Mouse (Mus musculus) neural tube, embryonic 15.5 days (tissue): Measurements from ENCODE around the gene Cryba1. TPM values are rescaled to one million over a fixed set of nuclear protein-coding genes. Genes with fewer than 3 reads are reported as not detected.
"Not testable (repeated sequence)": the region's sequence is repeated elsewhere in the genome, so short reads cannot be mapped to it uniquely, and the experiment has no call there.

Experiments
- ATAC-seq: fragments of 200-750 bp; cut with Nextera tagmentation; 2 replicates; pipeline ENCODE4 v1.8.0; 2017; ENCODE audit warnings: mild to moderate bottlenecking, moderate TSS enrichment, moderate library complexity; ENCODE audit not compliant: low FRiP score
- H3K27ac ChIP-seq: fragments of 300-500 bp; sonication (generic); replicated peaks from 2 replicates; pipeline ENCODE4 v1.5.1; 2015; ENCODE audit warnings: mild to moderate bottlenecking, inconsistent platforms
- H3K27me3 ChIP-seq: fragments of 300-500 bp; sonication (generic); replicated peaks from 2 replicates; pipeline ENCODE4 v1.6.1; 2015; ENCODE audit warnings: inconsistent platforms
- H3K36me3 ChIP-seq: fragments of 300-500 bp; sonication (generic); 2 replicates; pipeline ENCODE4 v1.6.1; 2015; ENCODE audit warnings: inconsistent platforms
- H3K4me1 ChIP-seq: fragments of 300-500 bp; sonication (generic); 2 replicates; pipeline ENCODE4 v1.6.1; 2015; ENCODE audit warnings: inconsistent platforms
- H3K4me2 ChIP-seq: fragments of 300-500 bp; sonication (generic); 2 replicates; pipeline ENCODE4 v1.6.1; 2015; ENCODE audit warnings: inconsistent platforms, mild to moderate bottlenecking, moderate library complexity
- H3K4me3 ChIP-seq: fragments of 300-500 bp; sonication (generic); replicated peaks from 2 replicates; pipeline ENCODE4 v1.5.1; 2015; ENCODE audit warnings: mild to moderate bottlenecking, inconsistent platforms
- H3K9ac ChIP-seq: fragments of 300-500 bp; sonication (generic); replicated peaks from 2 replicates; pipeline ENCODE4 v1.6.1; 2015; ENCODE audit warnings: mild to moderate bottlenecking, inconsistent platforms
- H3K9me3 ChIP-seq: fragments of 300-500 bp; sonication (generic); replicated peaks from 2 replicates; pipeline ENCODE4 v1.6.1; 2016; ENCODE audit warnings: inconsistent platforms
- WGBS: fragments of 180-500 bp; shearing (Covaris S2); methylation state at CpG from one replicate; pipeline ENCODE4 v1.1.7; 2015; ENCODE audit warnings: mixed read lengths; 5-methylcytosine and 5-hydroxymethylcytosine counted together
- polyA plus RNA-seq: library from polyadenylated mRNA; unstranded; fragments of >200 nt; fragmentation: Nextera tagmentation; extraction: Ambion mirVana; gene quantifications from 2 replicates; pipeline ENCODE4 v1.2.1, GENCODE M21; 2015

Cryba1 gene
- polyA plus RNA-seq, 1 experiment from 2014 or later = 0.61 TPM

- Histone ChIP-seq H3K9ac (no peak overlapping the region), H3K4me1 (no peaks in the 10 kb centered on the region), H3K36me3 (no peaks in the 10 kb centered on the region), H3K9me3 (no peaks in the 10 kb centered on the region), H3K27ac (no peak overlapping the region), H3K4me2 (no peak overlapping the region), H3K27me3 (no peaks in the 10 kb centered on the region), H3K4me3 (no peak overlapping the region)
- WGBS = 76% methylated on average over 3 of the region's 3 CpGs
- no peak for ATAC-seq
Observed at GRCm38 (mm10) chr11:77753469-77753868, 28.4 kb upstream of the Cryba1 start.

- no peaks in the 10 kb centered on the region for H3K9me3 ChIP-seq
- H3K9ac ChIP-seq = no peak overlapping the region
- no peaks in the 10 kb centered on the region for H3K27me3 ChIP-seq
- no peak overlapping the region for H3K4me3 ChIP-seq
- no peak overlapping the region for H3K4me2 ChIP-seq
- H3K27ac ChIP-seq = no peak overlapping the region
- H3K36me3 ChIP-seq = no peaks in the 10 kb centered on the region
- ATAC-seq = no peak
- WGBS = 86% methylated on average over 5 of the region's 5 CpGs
- H3K4me1 ChIP-seq = no peaks in the 10 kb centered on the region
Observed at GRCm38 (mm10) chr11:77752525-77752924, 27.4 kb upstream of the Cryba1 start.

- no peaks in the 10 kb centered on the region for H3K27me3 ChIP-seq
- H3K9ac ChIP-seq = no peak overlapping the region
- WGBS = 76% methylated on average over 5 of the region's 5 CpGs
- no peaks in the 10 kb centered on the region for H3K9me3 ChIP-seq
- H3K4me2 ChIP-seq = no peak overlapping the region
- no peaks in the 10 kb centered on the region for H3K36me3 ChIP-seq
- no peaks in the 10 kb centered on the region for H3K4me1 ChIP-seq
- ATAC-seq = no peak
- no peak overlapping the region for H3K27ac ChIP-seq
- no peak overlapping the region for H3K4me3 ChIP-seq
Observed at GRCm38 (mm10) chr11:77748996-77749395, 23.9 kb upstream of the Cryba1 start.

GRCm38 (mm10) chr11:77747103-77747502 lies 22.0 kb upstream of the Cryba1 start:
- not testable (repeated sequence) for H3K9me3 ChIP-seq, H3K36me3 ChIP-seq, H3K27me3 ChIP-seq, ATAC-seq, H3K9ac ChIP-seq, H3K27ac ChIP-seq, H3K4me1 ChIP-seq, H3K4me3 ChIP-seq, H3K4me2 ChIP-seq
- WGBS = 98% methylated on average over 14 of the region's 15 CpGs

- no peak for ATAC-seq
- Histone ChIP-seq H3K4me1 (no peaks in the 10 kb centered on the region), H3K4me3 (no peak overlapping the region), H3K27ac (no peak overlapping the region), H3K27me3 (no peaks in the 10 kb centered on the region), H3K36me3 (no peaks in the 10 kb centered on the region), H3K9ac (no peak overlapping the region), H3K9me3 (no peaks in the 10 kb centered on the region), H3K4me2 (no peak overlapping the region)
- 89% methylated on average over 4 of the region's 4 CpGs for WGBS
Observed at GRCm38 (mm10) chr11:77746652-77747051, 21.6 kb upstream of the Cryba1 start.

- no peaks in the 10 kb centered on the region for H3K36me3 ChIP-seq
- H3K9ac ChIP-seq = no peak overlapping the region
- no peaks in the 10 kb centered on the region for H3K9me3 ChIP-seq
- WGBS = 35% methylated on average over 6 of the region's 6 CpGs
- H3K27ac ChIP-seq = no peak overlapping the region
- no peaks in the 10 kb centered on the region for H3K27me3 ChIP-seq
- no peak overlapping the region for H3K4me2 ChIP-seq
- ATAC-seq = no peak
- H3K4me3 ChIP-seq = no peak overlapping the region
- no peaks in the 10 kb centered on the region for H3K4me1 ChIP-seq
Observed at GRCm38 (mm10) chr11:77743966-77744365, 18.9 kb upstream of the Cryba1 start.

- Histone ChIP-seq H3K27ac (no peak overlapping the region), H3K27me3 (no peaks in the 10 kb centered on the region), H3K9me3 (no peaks in the 10 kb centered on the region), H3K9ac (no peak overlapping the region), H3K4me2 (no peak overlapping the region), H3K4me1 (peaks cover 2% of the 10 kb centered on the region; the same call in 1 of the 2 replicates), H3K4me3 (no peak overlapping the region), H3K36me3 (no peaks in the 10 kb centered on the region)
- 50% methylated on average over 7 of the region's 7 CpGs for WGBS
- ATAC-seq = no peak
Observed at GRCm38 (mm10) chr11:77738555-77738954, 13.5 kb upstream of the Cryba1 start.

- no peaks in the 10 kb centered on the region for H3K36me3 ChIP-seq
Observed at GRCm38 (mm10) chr11:77737289-77737688, 12.2 kb upstream of the Cryba1 start.

GRCm38 (mm10) chr11:77728587-77728986 lies 3.5 kb upstream of the Cryba1 start:
- WGBS = 47% methylated on average over 2 of the region's 2 CpGs
- no peak for ATAC-seq
- Histone ChIP-seq H3K4me1 (no peaks in the 10 kb centered on the region), H3K4me2 (no peak overlapping the region), H3K4me3 (no peak overlapping the region), H3K9ac (no peak overlapping the region), H3K27ac (no peak overlapping the region), H3K9me3 (no peaks in the 10 kb centered on the region), H3K27me3 (no peaks in the 10 kb centered on the region), H3K36me3 (no peaks in the 10 kb centered on the region)

More at GRCm38 (mm10) chr11:77737289-77737688, 12.2 kb upstream of the Cryba1 start:
- 2% methylated on average over 6 of the region's 6 CpGs for WGBS
- Histone ChIP-seq H3K4me3 (no peak overlapping the region), H3K27me3 (no peaks in the 10 kb centered on the region), H3K9me3 (no peaks in the 10 kb centered on the region), H3K27ac (no peak overlapping the region), H3K9ac (no peak overlapping the region), H3K4me2 (no peak overlapping the region), H3K4me1 (peaks cover 2% of the 10 kb centered on the region; the same call in 1 of the 2 replicates)
- ATAC-seq = no peak

GRCm38 (mm10) chr11:77724766-77725165 lies 317 bp downstream of the Cryba1 start:
- no peaks in the 10 kb centered on the region for H3K27me3 ChIP-seq
- no peak overlapping the region for H3K9ac ChIP-seq
- no peaks in the 10 kb centered on the region; the same call in 1 of the 2 replicates for H3K36me3 ChIP-seq
- no peak overlapping the region for H3K4me2 ChIP-seq
- ATAC-seq = no peak
- H3K4me1 ChIP-seq = no peaks in the 10 kb centered on the region
- WGBS = 74% methylated on average over 7 of the region's 7 CpGs
- H3K27ac ChIP-seq = no peak overlapping the region
- H3K9me3 ChIP-seq = no peaks in the 10 kb centered on the region
- no peak overlapping the region for H3K4me3 ChIP-seq

GRCm38 (mm10) chr11:77721389-77721788 lies 3.7 kb downstream of the Cryba1 start:
- WGBS = 93% methylated on average over 4 of the region's 4 CpGs
- Histone ChIP-seq H3K27ac (no peak overlapping the region), H3K4me3 (no peak overlapping the region), H3K9me3 (no peaks in the 10 kb centered on the region), H3K4me1 (no peaks in the 10 kb centered on the region), H3K9ac (no peak overlapping the region), H3K36me3 (no peaks in the 10 kb centered on the region; the same call in 1 of the 2 replicates), H3K4me2 (no peak overlapping the region), H3K27me3 (no peaks in the 10 kb centered on the region)
- no peak for ATAC-seq

GRCm38 (mm10) chr11:77719055-77719454 lies 6.0 kb downstream of the Cryba1 start:
- no peaks in the 10 kb centered on the region; the same call in 1 of the 2 replicates for H3K36me3 ChIP-seq

GRCm38 (mm10) chr11:77713736-77714135 lies 11.3 kb downstream of the Cryba1 start:
- ATAC-seq = no peak
- no peaks in the 10 kb centered on the region for H3K4me1 ChIP-seq
- WGBS = 97% methylated on average over 3 of the region's 3 CpGs

More at GRCm38 (mm10) chr11:77719055-77719454, 6.0 kb downstream of the Cryba1 start:
- Histone ChIP-seq H3K4me3 (no peak overlapping the region), H3K4me2 (no peak overlapping the region), H3K27ac (no peak overlapping the region), H3K9me3 (no peaks in the 10 kb centered on the region), H3K9ac (no peak overlapping the region), H3K4me1 (no peaks in the 10 kb centered on the region), H3K27me3 (no peaks in the 10 kb centered on the region)
- 97% methylated on average over 2 of the region's 2 CpGs for WGBS
- no peak for ATAC-seq

More at GRCm38 (mm10) chr11:77713736-77714135, 11.3 kb downstream of the Cryba1 start:
- Histone ChIP-seq H3K27me3 (no peaks in the 10 kb centered on the region), H3K9me3 (no peaks in the 10 kb centered on the region), H3K9ac (no peak overlapping the region), H3K4me3 (no peak overlapping the region), H3K27ac (no peak overlapping the region), H3K36me3 (peaks cover 6% of the 10 kb centered on the region; the same call in 1 of the 2 replicates), H3K4me2 (no peak overlapping the region)
